Mouse (Mus musculus): ENCODE data around the gene Nrxn1.

DNA sequence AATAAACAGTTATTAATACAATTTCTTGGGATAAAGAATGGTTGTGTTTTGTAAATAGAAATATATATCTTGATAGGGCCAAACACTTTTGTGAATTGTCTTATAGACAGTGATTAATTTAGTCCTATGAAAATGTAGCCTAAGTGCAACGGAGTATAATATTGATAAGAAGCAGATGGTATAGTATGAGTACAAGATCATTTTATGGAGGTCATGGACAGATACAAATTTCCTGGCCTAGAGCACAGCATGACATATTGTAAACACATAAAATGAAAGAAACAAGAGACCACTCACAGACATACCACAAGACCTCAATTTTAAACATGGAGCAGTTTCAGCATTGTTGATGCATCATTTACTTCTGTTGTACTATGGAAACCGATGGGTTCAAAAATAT lies 890.1 kb downstream of the Nrxn1 start:
- TF ChIP-seq ZNF384 (IDR thresholded peaks at IDR 0.05; ENCODE audit: low read depth, low read length): no peak
- TF ChIP-seq MAFK (IDR thresholded peaks at IDR 0.05; ENCODE audit: insufficient read depth, low read depth, low read length): no peak
- no peak for TF ChIP-seq ZC3H11A (IDR thresholded peaks at IDR 0.05; ENCODE audit: borderline replicate concordance, low read depth, low read length)
- no peak for TF ChIP-seq CHD2 (IDR thresholded peaks at IDR 0.05; ENCODE audit: low read depth, low read length)

All from ES-E14 (cell line).